Mouse (Mus musculus) cerebellum, adult 2 months (tissue): Measurements from ENCODE around the gene Mreg.
A peak's percentile ranks its signal among the peaks of the same experiment; 100 is the strongest.

ENCODE experiments used
- CTCF ChIP-seq: fragments of 200-500 bp; IDR thresholded peaks from 2 replicates; pipeline ENCODE4 v1.5.1; 2011; ENCODE audit warnings: low read depth, mild to moderate bottlenecking, control low read depth, low read length, moderate library complexity, borderline replicate concordance; ENCODE audit not compliant: insufficient read depth
- POLR2A ChIP-seq: fragments of 200-500 bp; IDR thresholded peaks from 2 replicates; pipeline ENCODE4 v1.6.1; 2011; ENCODE audit warnings: low read length, control low read depth, borderline replicate concordance; ENCODE audit not compliant: insufficient read depth

- TF ChIP-seq CTCF = peak; percentile 67
- no peak for TF ChIP-seq POLR2A
Measured at GRCm38 (mm10) chr1:72220008-72220407, 7.9 kb upstream of the Mreg start.
